Mouse (Mus musculus) ES-Bruce4 (cell line): ENCODE results near the gene Mybph. TPM values are rescaled to one million over a fixed set of nuclear protein-coding genes. Genes with fewer than 3 reads are reported as not detected.

Experiments
- H3K27ac ChIP-seq: 2 replicates; pipeline ENCODE4 v1.5.1; 2012; ENCODE audit warnings: low read length, inconsistent platforms; ENCODE audit not compliant: insufficient read depth
- H3K27me3 ChIP-seq: 2 replicates; pipeline ENCODE4 v1.6.1; 2012; ENCODE audit warnings: mild to moderate bottlenecking, low read length, inconsistent platforms; ENCODE audit not compliant: control insufficient read depth, poor library complexity, insufficient read depth, severe bottlenecking
- H3K36me3 ChIP-seq: 2 replicates; pipeline ENCODE4 v1.6.1; 2012; ENCODE audit warnings: inconsistent platforms, mild to moderate bottlenecking, low read length, moderate library complexity; ENCODE audit not compliant: control insufficient read depth, poor library complexity, insufficient read depth, severe bottlenecking
- H3K4me1 ChIP-seq: one replicate; pipeline ENCODE4 v1.8.1; 2011; ENCODE audit warnings: low read length; ENCODE audit not compliant: control insufficient read depth, insufficient read depth
- H3K4me3 ChIP-seq: 2 replicates; pipeline ENCODE4 v1.5.1; 2011; ENCODE audit warnings: low read depth, mild to moderate bottlenecking, low read length
- H3K9ac ChIP-seq: 2 replicates; pipeline ENCODE4 v1.6.1; 2012; ENCODE audit warnings: low read depth, mild to moderate bottlenecking, inconsistent platforms; ENCODE audit not compliant: poor library complexity, severe bottlenecking
- H3K9me3 ChIP-seq: replicated peaks from 2 replicates; pipeline ENCODE4 v1.6.1; 2012; ENCODE audit warnings: mild to moderate bottlenecking, low read length, inconsistent platforms; ENCODE audit not compliant: control insufficient read depth, poor library complexity, insufficient read depth, severe bottlenecking
- CTCF ChIP-seq: IDR thresholded peaks from one replicate; pipeline ENCODE4 v1.8.1; 2011; ENCODE audit warnings: low read depth, low read length
- EP300 ChIP-seq: IDR thresholded peaks from 2 replicates; pipeline ENCODE4 v1.6.1; 2011; ENCODE audit warnings: low read depth, low read length; ENCODE audit not compliant: insufficient read depth
- POLR2A ChIP-seq: IDR thresholded peaks from one replicate; pipeline ENCODE4 v1.8.1; 2011; ENCODE audit warnings: low read length; ENCODE audit not compliant: insufficient read depth
- polyA plus RNA-seq: library from polyadenylated mRNA; stranded (reverse); fragments of >200 nt; gene quantifications from 2 replicates; pipeline ENCODE4 v1.2.4, GENCODE M21; 2011; ENCODE audit warnings: low read depth; ENCODE audit not compliant: missing spikeins, insufficient read depth, insufficient read length

Gene Mybph
- polyA plus RNA-seq, 1 experiment: not detected

DNA sequence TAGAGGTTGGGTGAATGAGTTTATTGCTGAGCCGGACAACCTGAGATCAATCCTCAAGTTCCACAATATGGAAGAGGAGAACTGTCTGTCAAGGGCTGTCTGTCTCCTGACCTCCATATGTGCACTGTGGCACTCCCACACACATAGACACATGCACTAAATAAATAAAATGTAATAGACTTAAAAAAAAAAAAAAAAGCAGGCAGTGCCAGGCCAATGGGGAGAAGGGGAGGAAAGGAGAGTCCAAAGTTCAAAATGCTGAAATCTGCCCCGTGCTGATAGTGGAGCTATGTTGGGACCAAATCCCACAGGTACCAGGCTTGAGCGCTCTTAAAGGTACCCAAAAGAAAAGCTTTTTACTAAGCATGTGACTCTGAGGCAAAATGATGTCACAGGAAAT, 44.2 kb downstream of the Mybph start:
- no peaks in the 10 kb centered on the region for H3K36me3 ChIP-seq
- H3K9ac ChIP-seq: no peak overlapping the region
- H3K27ac ChIP-seq: no peak overlapping the region
- H3K4me3 ChIP-seq: no peak overlapping the region
- H3K9me3 ChIP-seq: no peaks in the 10 kb centered on the region
- no peaks in the 10 kb centered on the region for H3K4me1 ChIP-seq
- H3K27me3 ChIP-seq: peaks cover 12% of the 10 kb centered on the region; the same call in 1 of the 2 replicates
- no peak for TF ChIP-seq EP300
- TF ChIP-seq CTCF: no peak
- no peak for TF ChIP-seq POLR2A

DNA sequence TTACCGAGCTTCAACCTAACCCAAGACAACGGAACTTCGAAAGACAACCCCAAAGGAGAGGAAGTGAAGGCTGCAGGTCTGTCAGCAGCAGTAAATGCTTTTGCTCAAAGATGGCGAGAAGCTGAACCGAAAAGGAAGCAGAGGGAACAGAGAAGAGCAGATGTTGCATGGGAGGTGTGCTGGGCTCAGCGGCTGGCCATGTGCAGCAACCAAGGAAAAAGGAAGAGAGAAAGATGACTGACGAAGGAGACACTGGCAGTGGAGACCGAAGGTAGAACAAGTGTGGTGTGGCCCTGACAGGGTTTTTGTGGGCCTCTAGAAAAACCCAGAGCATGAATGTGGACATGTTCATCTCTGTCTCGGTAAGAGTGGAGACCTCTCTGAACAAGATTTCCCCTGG, 47.5 kb downstream of the Mybph start:
- H3K27me3 ChIP-seq: peaks cover 3% of the 10 kb centered on the region; the same call in 1 of the 2 replicates
- no peak overlapping the region for H3K27ac ChIP-seq
- H3K4me3 ChIP-seq: no peak overlapping the region
- no peaks in the 10 kb centered on the region for H3K36me3 ChIP-seq
- TF ChIP-seq POLR2A: no peak
- no peak for TF ChIP-seq CTCF
- no peak for TF ChIP-seq EP300
- no peak overlapping the region for H3K9ac ChIP-seq
- H3K4me1 ChIP-seq: no peaks in the 10 kb centered on the region
- H3K9me3 ChIP-seq: no peaks in the 10 kb centered on the region

DNA sequence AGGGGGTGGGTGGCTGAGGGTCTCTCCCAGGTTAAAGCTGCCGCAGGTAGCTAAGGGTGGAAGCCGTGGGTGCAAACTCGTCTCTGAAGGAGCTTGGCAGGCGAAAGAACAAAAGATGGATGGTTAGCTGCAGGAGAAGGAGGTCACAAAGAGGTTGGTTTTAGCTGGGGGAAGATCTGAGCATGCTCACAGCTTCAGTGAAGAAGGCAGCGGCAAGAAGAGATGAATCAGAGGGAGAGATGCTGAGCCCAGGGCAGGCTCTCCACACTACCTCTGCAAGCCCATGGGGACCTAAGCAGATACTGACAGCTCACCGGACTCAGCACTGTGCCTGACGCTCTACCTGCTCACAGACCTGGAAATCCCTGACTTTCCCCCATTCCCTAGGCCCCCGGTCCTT, 48.0 kb downstream of the Mybph start:
- H3K9ac ChIP-seq: no peak overlapping the region
- TF ChIP-seq POLR2A (no peak), EP300 (no peak), CTCF (no peak)
- no peaks in the 10 kb centered on the region for H3K4me1 ChIP-seq
- H3K9me3 ChIP-seq: no peaks in the 10 kb centered on the region
- no peak overlapping the region for H3K4me3 ChIP-seq
- no peak overlapping the region for H3K27ac ChIP-seq
- H3K27me3 ChIP-seq: peaks cover under 1% of the 10 kb centered on the region; the same call in 1 of the 2 replicates
- no peaks in the 10 kb centered on the region for H3K36me3 ChIP-seq

DNA sequence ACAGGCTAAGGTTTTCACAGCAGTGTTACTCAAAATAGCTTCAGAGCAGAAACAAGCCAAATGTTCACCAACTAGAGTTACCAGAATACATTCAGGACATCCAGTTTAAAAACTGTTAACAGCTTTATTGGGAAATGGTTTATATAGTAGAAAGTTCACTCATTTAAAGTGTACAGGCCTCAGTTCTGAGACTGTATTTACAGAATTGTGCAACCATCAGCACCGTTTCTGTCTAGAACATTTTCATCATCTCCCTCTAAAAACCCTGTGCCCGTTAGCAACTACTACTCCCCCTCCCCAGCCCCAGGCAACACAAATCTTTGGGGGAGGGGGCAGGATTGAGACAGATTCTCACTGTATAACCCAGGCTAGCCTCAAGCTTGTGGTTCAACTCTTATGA, 49.0 kb downstream of the Mybph start:
- TF ChIP-seq EP300: no peak
- TF ChIP-seq CTCF: no peak
- TF ChIP-seq POLR2A: no peak
- Histone ChIP-seq H3K4me1 (no peaks in the 10 kb centered on the region), H3K4me3 (no peak overlapping the region), H3K27me3 (no peaks in the 10 kb centered on the region), H3K27ac (no peak overlapping the region), H3K36me3 (no peaks in the 10 kb centered on the region), H3K9ac (no peak overlapping the region), H3K9me3 (no peaks in the 10 kb centered on the region)

DNA sequence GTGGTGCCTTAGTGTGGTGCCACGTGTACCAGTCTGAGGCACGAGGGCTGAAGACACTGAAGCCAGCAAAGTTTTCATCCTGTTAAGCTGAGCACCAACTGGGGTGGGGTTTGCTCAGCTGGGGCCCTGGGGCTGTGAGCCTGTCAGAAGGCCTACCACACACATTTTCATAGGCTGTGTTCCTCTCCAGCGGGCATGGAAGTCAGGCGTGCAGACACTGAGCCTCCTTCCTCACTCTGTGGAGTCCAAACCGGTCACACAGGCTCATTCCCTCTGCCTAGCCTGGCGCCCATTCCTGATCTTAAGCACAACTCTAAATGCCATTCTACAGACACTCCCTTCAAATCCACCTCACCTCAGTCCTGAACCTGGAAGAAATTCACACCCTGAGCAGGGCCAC, 50.3 kb downstream of the Mybph start:
- no peaks in the 10 kb centered on the region for H3K27me3 ChIP-seq
- H3K27ac ChIP-seq: no peak overlapping the region
- no peak overlapping the region for H3K4me3 ChIP-seq
- no peaks in the 10 kb centered on the region for H3K4me1 ChIP-seq
- H3K36me3 ChIP-seq: no peaks in the 10 kb centered on the region
- H3K9me3 ChIP-seq: no peaks in the 10 kb centered on the region
- H3K9ac ChIP-seq: no peak overlapping the region
- no peak for TF ChIP-seq POLR2A
- TF ChIP-seq CTCF: no peak
- TF ChIP-seq EP300: no peak

DNA sequence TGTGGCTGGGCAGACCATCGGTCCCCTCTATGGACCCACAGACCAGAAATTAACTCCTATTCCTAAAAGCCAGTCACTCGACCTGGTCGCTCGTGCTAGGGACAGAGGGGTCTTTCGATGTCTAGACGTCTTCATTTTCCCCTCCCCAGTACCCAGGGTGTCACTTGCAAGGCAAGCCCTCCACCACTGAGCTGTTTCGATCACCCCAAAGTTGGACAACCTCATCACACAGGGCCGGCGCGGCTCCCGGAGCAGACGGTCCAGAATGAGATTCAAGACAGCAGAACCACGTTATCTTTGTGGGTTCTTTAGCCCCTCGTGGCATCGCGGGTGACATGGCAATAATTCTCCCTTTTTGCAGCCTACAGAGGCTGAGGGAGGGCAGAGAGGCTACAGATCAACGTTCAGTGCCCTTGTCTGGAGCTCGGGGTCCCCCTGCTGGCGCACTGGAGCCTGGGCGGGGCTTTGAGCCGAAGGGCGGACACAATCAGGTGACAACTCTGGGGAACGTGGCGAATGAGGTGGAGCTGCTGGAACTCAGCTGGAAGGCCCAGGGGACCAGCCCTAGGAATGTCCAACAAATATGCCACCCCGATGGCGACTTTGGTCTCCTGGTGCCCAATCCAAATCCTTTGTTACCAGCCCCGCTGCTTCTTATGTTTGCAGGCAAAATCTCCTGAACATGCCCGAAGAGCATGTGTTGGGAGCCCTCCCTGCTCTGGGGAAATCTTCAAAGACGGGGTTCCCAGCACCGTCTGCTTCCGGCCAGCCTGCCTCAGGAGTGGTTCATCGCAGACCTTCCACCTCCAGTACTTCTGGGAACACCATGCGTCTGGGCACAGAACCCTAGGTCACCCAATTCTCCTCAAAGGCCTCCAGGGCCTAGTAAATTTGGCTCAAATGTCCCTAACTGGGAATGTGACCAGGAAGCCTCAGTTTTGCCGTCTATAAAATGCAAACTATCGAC, 51.0 kb downstream of the Mybph start:
- TF ChIP-seq POLR2A: no peak
- peak; percentile 88 for TF ChIP-seq CTCF
- 0 out of 2 replicates have a peak, but pooled peaks have one; percentile 44 for TF ChIP-seq EP300
- H3K27me3 ChIP-seq: no peaks in the 10 kb centered on the region
- H3K9me3 ChIP-seq: no peaks in the 10 kb centered on the region
- no peaks in the 10 kb centered on the region for H3K36me3 ChIP-seq
- no peaks in the 10 kb centered on the region for H3K4me1 ChIP-seq
- no peak overlapping the region for H3K4me3 ChIP-seq
- no peak overlapping the region for H3K9ac ChIP-seq
- H3K27ac ChIP-seq: no peak overlapping the region
